Mouse (Mus musculus): Measurements from ENCODE around the gene Tfpt.

The Tfpt gene

GRCm38 (mm10) chr7:3644672-3645487 lies 15.2 kb upstream of the Tfpt start, which contains the start of gene Cnot3:
Cnot3 (plus strand) TSS chr7:3645268.
- no peaks in the 10 kb centered on the region for H3K27me3 ChIP-seq (ENCODE audit: control insufficient read depth, insufficient read depth, low read length, poor library complexity, severe bottlenecking)
- peak; percentile 100 for DNase-seq (ENCODE audit: low read depth, low spot score)
- H3K36me3 ChIP-seq (ENCODE audit: control insufficient read depth, insufficient read depth, low read length, poor library complexity, severe bottlenecking) = 0 out of 2 replicates have a peak, but pooled peaks cover 2% of the 10 kb centered on the region

GRCm38 (mm10) chr7:3644348-3644671 lies 14.6 kb upstream of the Tfpt start:
- Histone ChIP-seq H3K36me3 (ENCODE audit: control insufficient read depth, insufficient read depth, low read length, poor library complexity, severe bottlenecking) (0 out of 2 replicates have a peak, but pooled peaks cover 2% of the 10 kb centered on the region), H3K27me3 (ENCODE audit: control insufficient read depth, insufficient read depth, low read length, poor library complexity, severe bottlenecking) (no peaks in the 10 kb centered on the region)
- no peak for DNase-seq (ENCODE audit: low read depth, low spot score)

GRCm38 (mm10) chr7:3643843-3644242 lies 14.1 kb upstream of the Tfpt start:
- no peak for DNase-seq (ENCODE audit: low read depth, low spot score)
- Histone ChIP-seq H3K27me3 (ENCODE audit: control insufficient read depth, insufficient read depth, low read length, poor library complexity, severe bottlenecking) (no peaks in the 10 kb centered on the region), H3K36me3 (ENCODE audit: control insufficient read depth, insufficient read depth, low read length, poor library complexity, severe bottlenecking) (0 out of 2 replicates have a peak, but pooled peaks cover 2% of the 10 kb centered on the region)

GRCm38 (mm10) chr7:3643412-3643811 lies 13.7 kb upstream of the Tfpt start:
- DNase-seq (ENCODE audit: low read depth, low spot score) = no peak
- Histone ChIP-seq H3K27me3 (ENCODE audit: control insufficient read depth, insufficient read depth, low read length, poor library complexity, severe bottlenecking) (no peaks in the 10 kb centered on the region), H3K36me3 (ENCODE audit: control insufficient read depth, insufficient read depth, low read length, poor library complexity, severe bottlenecking) (0 out of 2 replicates have a peak, but pooled peaks cover 2% of the 10 kb centered on the region)

GRCm38 (mm10) chr7:3630478-3630815 lies 718 bp upstream of the Tfpt start:
- no peaks in the 10 kb centered on the region; the same call in 1 of the 2 replicates for H3K36me3 ChIP-seq (ENCODE audit: control insufficient read depth, insufficient read depth, low read length, poor library complexity, severe bottlenecking)
- no peak for DNase-seq (ENCODE audit: low read depth, low spot score)
- H3K27me3 ChIP-seq (ENCODE audit: control insufficient read depth, insufficient read depth, low read length, poor library complexity, severe bottlenecking) = no peaks in the 10 kb centered on the region

- Histone ChIP-seq H3K36me3 (ENCODE audit: control insufficient read depth, insufficient read depth, low read length, poor library complexity, severe bottlenecking) (peaks cover 2% of the 10 kb centered on the region; the same call in 1 of the 2 replicates), H3K27me3 (ENCODE audit: control insufficient read depth, insufficient read depth, low read length, poor library complexity, severe bottlenecking) (no peaks in the 10 kb centered on the region)
- DNase-seq (ENCODE audit: low read depth, low spot score) = no peak
These were observed 699 bp downstream of the Tfpt start for GRCm38 (mm10) chr7:3629030-3629429.

- Histone ChIP-seq H3K27me3 (ENCODE audit: control insufficient read depth, insufficient read depth, low read length, poor library complexity, severe bottlenecking) (no peaks in the 10 kb centered on the region), H3K36me3 (ENCODE audit: control insufficient read depth, insufficient read depth, low read length, poor library complexity, severe bottlenecking) (peaks cover 3% of the 10 kb centered on the region; the same call in 1 of the 2 replicates)
- DNase-seq (ENCODE audit: low read depth, low spot score) = peak; percentile 94
These were observed 12.3 kb downstream of the Tfpt start, which contains the start of gene Ndufa3 for GRCm38 (mm10) chr7:3617242-3617995. Ndufa3 (plus strand) TSS chr7:3617373.

- H3K27me3 ChIP-seq (ENCODE audit: control insufficient read depth, insufficient read depth, low read length, poor library complexity, severe bottlenecking) = no peaks in the 10 kb centered on the region
These were observed 13.1 kb downstream of the Tfpt start for GRCm38 (mm10) chr7:3616389-3617241.

GRCm38 (mm10) chr7:3616057-3616388 lies 13.7 kb downstream of the Tfpt start, which contains the start of gene Oscar:
Oscar (minus strand) TSS chr7:3616157.
- Histone ChIP-seq H3K36me3 (ENCODE audit: control insufficient read depth, insufficient read depth, low read length, poor library complexity, severe bottlenecking) (peaks cover 2% of the 10 kb centered on the region; the same call in 1 of the 2 replicates), H3K27me3 (ENCODE audit: control insufficient read depth, insufficient read depth, low read length, poor library complexity, severe bottlenecking) (no peaks in the 10 kb centered on the region)
- no peak for DNase-seq (ENCODE audit: low read depth, low spot score)

More at GRCm38 (mm10) chr7:3616389-3617241, 13.1 kb downstream of the Tfpt start:
- H3K36me3 ChIP-seq (ENCODE audit: control insufficient read depth, insufficient read depth, low read length, poor library complexity, severe bottlenecking) = peaks cover 2% of the 10 kb centered on the region; the same call in 1 of the 2 replicates
- no peak for DNase-seq (ENCODE audit: low read depth, low spot score)

- H3K27me3 ChIP-seq (ENCODE audit: control insufficient read depth, insufficient read depth, low read length, poor library complexity, severe bottlenecking) = no peaks in the 10 kb centered on the region
- H3K36me3 ChIP-seq (ENCODE audit: control insufficient read depth, insufficient read depth, low read length, poor library complexity, severe bottlenecking) = no peaks in the 10 kb centered on the region
- DNase-seq (ENCODE audit: low read depth, low spot score) = no peak
These were observed 15.7 kb downstream of the Tfpt start for GRCm38 (mm10) chr7:3614021-3614420.

- H3K36me3 ChIP-seq (ENCODE audit: control insufficient read depth, insufficient read depth, low read length, poor library complexity, severe bottlenecking) = no peaks in the 10 kb centered on the region
- no peak for DNase-seq (ENCODE audit: low read depth, low spot score)
- 0 out of 2 replicates have a peak, but pooled peaks cover 1% of the 10 kb centered on the region for H3K27me3 ChIP-seq (ENCODE audit: control insufficient read depth, insufficient read depth, low read length, poor library complexity, severe bottlenecking)
These were observed 18.7 kb downstream of the Tfpt start for GRCm38 (mm10) chr7:3611006-3611405.

GRCm38 (mm10) chr7:3610437-3610836 lies 19.3 kb downstream of the Tfpt start:
- no peak for DNase-seq (ENCODE audit: low read depth, low spot score)
- 0 out of 2 replicates have a peak, but pooled peaks cover 1% of the 10 kb centered on the region for H3K27me3 ChIP-seq (ENCODE audit: control insufficient read depth, insufficient read depth, low read length, poor library complexity, severe bottlenecking)
- no peaks in the 10 kb centered on the region for H3K36me3 ChIP-seq (ENCODE audit: control insufficient read depth, insufficient read depth, low read length, poor library complexity, severe bottlenecking)

GRCm38 (mm10) chr7:3609082-3609481 lies 20.6 kb downstream of the Tfpt start:
- H3K27me3 ChIP-seq (ENCODE audit: control insufficient read depth, insufficient read depth, low read length, poor library complexity, severe bottlenecking) = peaks cover 1% of the 10 kb centered on the region; the same call in 1 of the 2 replicates
- H3K36me3 ChIP-seq (ENCODE audit: control insufficient read depth, insufficient read depth, low read length, poor library complexity, severe bottlenecking) = no peaks in the 10 kb centered on the region
- DNase-seq (ENCODE audit: low read depth, low spot score) = no peak

- Histone ChIP-seq H3K36me3 (ENCODE audit: control insufficient read depth, insufficient read depth, low read length, poor library complexity, severe bottlenecking) (no peaks in the 10 kb centered on the region), H3K27me3 (ENCODE audit: control insufficient read depth, insufficient read depth, low read length, poor library complexity, severe bottlenecking) (peaks cover 1% of the 10 kb centered on the region; the same call in 1 of the 2 replicates)
- DNase-seq (ENCODE audit: low read depth, low spot score) = no peak
These were observed 21.1 kb downstream of the Tfpt start for GRCm38 (mm10) chr7:3608668-3609067.
